Mouse (Mus musculus): ENCODE results near the gene Jagn1.

Gene Jagn1

DNA sequence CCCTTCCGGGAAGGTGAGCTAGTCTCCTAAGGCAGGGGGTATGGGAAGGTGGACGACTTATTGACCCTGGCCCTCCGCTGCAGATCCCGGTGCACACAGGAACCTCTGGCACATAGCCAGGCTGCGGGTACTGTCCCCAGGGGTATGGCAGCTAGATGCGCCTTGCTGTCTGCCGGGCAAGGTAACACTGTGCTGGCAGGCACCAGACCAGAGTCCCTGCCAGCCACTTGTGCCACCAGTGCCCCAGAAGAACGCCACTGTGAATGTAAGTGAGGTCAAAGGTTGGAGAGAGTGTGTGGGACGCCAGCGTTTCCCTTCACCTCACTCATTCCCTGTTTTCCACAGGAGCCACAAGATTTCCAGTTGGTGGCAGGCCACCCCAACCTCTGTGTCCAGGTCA lies 36.5 kb downstream of the Jagn1 start:
- no peak for DNase-seq

DNA sequence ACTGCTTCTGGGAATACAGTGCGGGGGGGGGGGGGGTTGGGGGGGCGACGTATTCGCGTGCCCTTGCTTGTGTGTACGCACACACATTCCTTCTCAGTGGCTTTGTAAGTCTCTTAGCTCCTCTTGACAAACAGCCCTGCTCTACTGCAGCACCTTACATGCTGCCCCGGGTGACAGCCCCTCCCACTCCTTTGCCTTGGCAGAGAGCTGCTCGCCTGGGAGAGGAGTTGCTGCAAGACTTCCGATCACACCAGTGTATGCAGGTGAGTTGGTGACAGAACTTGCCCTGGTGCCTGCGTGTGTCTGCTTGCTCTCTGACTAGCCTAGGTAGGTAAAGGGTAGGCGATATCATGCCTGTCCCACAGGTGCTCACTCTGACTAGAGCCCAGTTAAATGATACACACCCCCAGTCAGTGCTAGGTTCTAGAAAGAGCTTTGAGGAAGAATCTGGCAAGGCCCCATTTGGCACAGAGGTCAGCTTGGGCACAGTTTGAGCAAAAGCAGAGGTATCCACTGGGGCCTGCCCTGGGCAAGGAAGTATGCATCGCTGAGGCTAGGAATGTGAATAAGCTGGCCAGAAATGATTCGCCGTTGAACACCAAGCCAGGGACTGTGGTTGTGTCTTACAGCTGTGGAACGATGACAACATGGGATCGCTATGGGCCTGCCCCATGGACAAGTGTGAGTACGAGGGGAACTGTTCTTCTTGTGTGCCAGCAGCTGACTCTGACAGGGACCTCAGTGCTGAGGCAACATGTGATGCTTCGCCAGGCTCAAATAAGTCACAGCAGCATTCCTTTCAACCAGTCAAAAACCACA lies 38.4 kb downstream of the Jagn1 start:
- DNase-seq, result no peak

GRCm38 (mm10) chr6:113482477-113483099 lies 40.2 kb downstream of the Jagn1 start:
- peak; percentile 59 for DNase-seq

DNA sequence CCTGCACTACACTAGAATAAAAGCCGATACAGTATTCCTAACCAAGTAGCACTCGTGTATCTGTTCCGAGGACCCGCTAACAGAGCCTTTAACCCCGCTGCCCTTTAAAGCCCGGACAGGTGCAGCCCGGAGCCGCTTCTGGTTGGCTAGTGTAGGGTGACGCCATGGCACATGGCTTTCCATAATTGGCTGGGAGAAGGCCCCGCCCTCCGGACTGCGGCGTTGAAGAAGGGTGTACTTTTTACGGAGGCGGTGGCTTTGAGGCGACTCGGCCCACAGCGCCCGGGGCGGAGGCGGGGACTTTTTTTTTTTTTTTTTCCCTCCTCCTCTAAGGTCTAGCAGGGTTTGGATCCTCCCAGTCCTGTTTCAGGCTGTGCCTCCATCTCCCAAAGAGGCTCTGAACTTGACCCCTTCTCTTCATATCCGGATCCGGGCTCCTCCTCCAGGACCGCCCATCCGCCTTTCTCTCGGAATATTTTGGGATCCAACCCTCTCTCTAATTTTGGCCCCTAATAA lies 40.8 kb downstream of the Jagn1 start, which contains the start of gene Creld1:
Gene Creld1, plus strand, starts transcription at position 198 of the 516 bp plus-strand sequence.
- DNase-seq, result peak; percentile 97

- no peak for DNase-seq
Measured at GRCm38 (mm10) chr6:113483729-113484128, 41.4 kb downstream of the Jagn1 start.

- no peak for DNase-seq
Measured at GRCm38 (mm10) chr6:113487125-113487576, 44.8 kb downstream of the Jagn1 start.

DNA sequence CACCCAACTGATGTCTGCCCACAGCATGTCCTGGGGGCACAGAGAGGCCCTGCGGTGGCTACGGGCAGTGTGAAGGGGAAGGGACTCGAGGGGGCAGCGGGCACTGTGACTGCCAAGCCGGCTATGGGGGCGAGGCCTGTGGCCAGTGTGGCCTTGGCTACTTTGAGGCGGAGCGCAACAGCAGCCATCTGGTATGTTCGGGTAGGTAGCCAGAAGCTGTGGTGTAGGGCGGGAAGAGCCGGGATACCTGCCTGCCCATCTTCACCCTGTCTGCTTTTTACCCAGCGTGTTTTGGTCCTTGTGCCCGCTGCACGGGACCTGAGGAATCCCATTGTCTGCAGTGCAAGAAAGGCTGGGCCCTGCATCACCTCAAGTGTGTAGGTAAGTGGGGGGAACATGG lies 47.0 kb downstream of the Jagn1 start:
- no peak for DNase-seq

DNA sequence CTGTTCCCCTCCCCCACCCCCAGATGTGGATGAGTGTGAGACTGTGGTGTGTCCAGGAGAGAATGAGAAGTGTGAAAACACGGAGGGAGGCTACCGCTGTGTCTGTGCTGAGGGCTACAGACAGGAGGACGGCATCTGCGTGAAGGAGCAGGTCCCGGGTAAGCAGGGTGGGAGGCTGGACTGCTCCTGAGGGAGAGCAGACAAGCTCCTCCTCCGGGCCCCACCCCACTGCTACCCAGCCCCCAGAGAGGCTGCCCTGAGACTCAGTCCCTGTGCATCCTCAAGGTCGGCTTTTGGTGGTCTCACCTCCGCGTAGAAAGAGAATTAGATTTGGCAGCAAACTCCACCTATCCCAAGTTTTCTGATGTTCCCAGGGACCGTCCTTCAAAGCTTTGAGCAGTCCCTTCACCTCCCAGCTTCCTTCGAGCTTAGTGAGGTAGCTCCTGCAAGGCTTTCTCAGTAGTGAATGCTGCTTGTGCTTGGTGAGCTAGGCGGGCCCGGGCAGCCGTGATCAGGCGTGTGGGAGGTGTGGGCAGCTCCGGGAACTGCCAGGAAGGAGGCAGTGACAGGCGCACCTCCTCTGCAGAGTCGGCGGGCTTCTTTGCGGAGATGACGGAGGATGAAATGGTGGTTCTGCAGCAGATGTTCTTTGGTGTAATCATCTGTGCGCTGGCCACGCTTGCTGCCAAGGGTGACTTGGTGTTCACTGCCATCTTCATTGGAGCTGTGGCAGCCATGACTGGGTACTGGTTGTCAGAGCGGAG lies 49.9 kb downstream of the Jagn1 start:
- DNase-seq, result peak; percentile 84

DNA sequence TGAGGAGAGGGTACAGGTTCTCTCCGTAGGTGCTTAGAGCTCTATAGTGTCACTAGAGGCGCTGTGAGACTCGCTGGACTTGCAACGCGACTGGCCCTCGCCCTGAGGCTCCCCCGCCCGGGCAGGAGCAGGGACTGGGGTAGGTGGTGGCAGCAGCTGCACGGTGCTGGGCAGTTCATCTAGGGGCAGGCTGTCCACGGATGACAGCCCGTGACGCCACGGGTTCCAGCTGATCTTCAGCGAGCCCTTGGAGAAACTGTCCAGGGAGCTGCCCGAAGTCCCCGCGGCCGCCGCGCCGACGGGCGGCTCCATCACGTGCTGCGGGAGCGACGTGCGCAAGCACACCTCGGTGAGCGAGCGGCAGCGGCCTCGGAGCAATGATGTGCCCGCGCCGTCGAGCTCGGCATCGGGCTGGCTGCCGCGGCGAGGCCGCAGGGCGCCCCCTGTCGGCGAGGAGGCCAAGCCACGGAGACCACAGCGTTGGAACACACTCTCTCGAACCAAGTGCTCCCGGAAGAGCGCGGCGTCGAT lies 52.0 kb downstream of the Jagn1 start:
- DNase-seq, result peak; percentile 59

GRCm38 (mm10) chr6:113495071-113495675 lies 52.8 kb downstream of the Jagn1 start:
- no peak for DNase-seq

Data from right cerebral cortex, adult 18-20 months (tissue).